Mouse (Mus musculus) ES-E14 (cell line): ENCODE data around the gene Zbtb7b. TPM values are rescaled to one million over a fixed set of nuclear protein-coding genes. Genes with fewer than 3 reads are reported as not detected.

ENCODE experiments used
- DNase-seq: peaks from one replicate; pipeline ENCODE4 v3.0.0-alpha.2; 2013; ENCODE audit warnings: low read depth, low spot score
- H3K27ac ChIP-seq: 2 replicates; pipeline ENCODE4 v1.5.1; 2012; ENCODE audit warnings: low read depth, mild to moderate bottlenecking, low read length, moderate library complexity, mixed read lengths; ENCODE audit not compliant: poor library complexity, insufficient read depth, severe bottlenecking
- H3K36me3 ChIP-seq: 2 replicates; pipeline ENCODE4 v1.6.1; 2012; ENCODE audit warnings: mild to moderate bottlenecking, low read length, moderate library complexity, mixed read lengths; ENCODE audit not compliant: control insufficient read depth, poor library complexity, insufficient read depth, severe bottlenecking
- H3K4me1 ChIP-seq, 2 experiments: fragments of 150-350 bp in 1 of 2; sonication (generic) in 1 of 2; 2 replicates each; pipeline ENCODE4 v1.6.1; 2012; ENCODE audit warnings: low read length in 2 of 2, mild to moderate bottlenecking in 1 of 2, mixed read lengths in 1 of 2; ENCODE audit not compliant: control insufficient read depth in 2 of 2, insufficient read depth in 2 of 2, poor library complexity in 1 of 2
- H3K4me3 ChIP-seq, 2 experiments: fragments of 150-350 bp in 1 of 2; sonication (generic) in 1 of 2; 2 replicates each; pipeline ENCODE4 v1.5.1; 2012; ENCODE audit warnings: low read length in 2 of 2, low read depth in 1 of 2, mild to moderate bottlenecking in 1 of 2, mixed read lengths in 1 of 2; ENCODE audit not compliant: insufficient read depth in 1 of 2, poor library complexity in 1 of 2, severe bottlenecking in 1 of 2
- H3K9ac ChIP-seq: 2 replicates; pipeline ENCODE4 v1.6.1; 2012; ENCODE audit warnings: low read depth, mild to moderate bottlenecking, low read length, mixed read lengths; ENCODE audit not compliant: poor library complexity, insufficient read depth, severe bottlenecking
- H3K9me3 ChIP-seq: fragments of 150-350 bp; sonication (generic); 2 replicates; pipeline ENCODE4 v1.6.1; 2012; ENCODE audit warnings: low read depth, mild to moderate bottlenecking, low read length; ENCODE audit not compliant: control insufficient read depth, insufficient read depth
- CHD2 ChIP-seq: IDR thresholded peaks from 2 replicates; pipeline ENCODE4 v1.6.1; 2014; ENCODE audit warnings: mild to moderate bottlenecking, low read depth, low read length, inconsistent platforms
- HCFC1 ChIP-seq: IDR thresholded peaks from 2 replicates; pipeline ENCODE4 v1.6.1; 2012; ENCODE audit warnings: low read length, inconsistent platforms, borderline replicate concordance; ENCODE audit not compliant: insufficient read depth
- MAFK ChIP-seq: IDR thresholded peaks from 2 replicates; pipeline ENCODE4 v1.6.1; 2014; ENCODE audit warnings: mild to moderate bottlenecking, low read depth, low read length, inconsistent platforms; ENCODE audit not compliant: insufficient read depth
- ZC3H11A ChIP-seq: IDR thresholded peaks from 2 replicates; pipeline ENCODE4 v1.6.1; 2012; ENCODE audit warnings: low read depth, mild to moderate bottlenecking, inconsistent platforms, low read length, borderline replicate concordance
- ZNF384 ChIP-seq: IDR thresholded peaks from 2 replicates; pipeline ENCODE4 v1.6.1; 2012; ENCODE audit warnings: low read depth, low read length, inconsistent platforms
- in situ Hi-C, 2 experiments: fragments of 600-800 bp; cut with MboI; formaldehyde crosslinking; loops; one replicate each; pipeline ENCODE4 v1.15.1; 2025; ENCODE audit warnings: low sequenced_read_pairs in 2 of 2, inconsistent platforms in 1 of 2; ENCODE audit not compliant: unreplicated experiment in 2 of 2
- total RNA-seq: library from RNA; depleted of rRNA; stranded (reverse); fragments of 300-350 nt; gene quantifications from 2 replicates; pipeline ENCODE4 v1.2.3, GENCODE M21; 2012

The Zbtb7b gene
- total RNA-seq, 1 experiment: 13.0 TPM

GRCm38 (mm10) chr3:89341794-89342193 lies 52.8 kb downstream of the Zbtb7b start:
- no peaks in the 10 kb centered on the region for H3K9me3 ChIP-seq
- no peak for DNase-seq
- H3K9ac ChIP-seq: no peak overlapping the region
- TF ChIP-seq ZNF384 (no peak), ZC3H11A (no peak), MAFK (no peak), CHD2 (no peak), HCFC1 (no peak)
- no peak overlapping the region for H3K27ac ChIP-seq
- H3K4me3 ChIP-seq: no peak overlapping the region
- H3K4me1 ChIP-seq: peaks cover 3 to 12% of the 10 kb centered on the region in 2 experiments; a peak in 3 of 4 replicates
- peaks cover 21% of the 10 kb centered on the region for H3K36me3 ChIP-seq
- in situ Hi-C loops: no loop called here

- peak; percentile 91 for DNase-seq
- TF ChIP-seq ZC3H11A: peak; percentile 66; the same call in 1 of the 2 replicates
- TF ChIP-seq ZNF384: no peak
- peak; percentile 44; the same call in 1 of the 2 replicates for TF ChIP-seq HCFC1
- no peak for TF ChIP-seq MAFK
- TF ChIP-seq CHD2: no peak
- in situ Hi-C loops: no loop called here
- Histone ChIP-seq H3K9ac (no peak overlapping the region), H3K9me3 (no peaks in the 10 kb centered on the region), H3K4me1 (peaks cover 3 to 12% of the 10 kb centered on the region in 2 experiments; a peak in 3 of 4 replicates), H3K4me3 (peak overlapping the region; percentile 8 to 55; a peak in 3 of 4 replicates), H3K36me3 (peaks cover 21% of the 10 kb centered on the region), H3K27ac (no peak overlapping the region)
Measured at GRCm38 (mm10) chr3:89340465-89340864, 54.1 kb downstream of the Zbtb7b start.

GRCm38 (mm10) chr3:89339416-89339815 lies 55.2 kb downstream of the Zbtb7b start:
- Histone ChIP-seq H3K36me3 (peaks cover 19% of the 10 kb centered on the region), H3K4me3 (no peak overlapping the region), H3K4me1 (peaks cover 3 to 12% of the 10 kb centered on the region in 2 experiments; a peak in 3 of 4 replicates), H3K9me3 (no peaks in the 10 kb centered on the region), H3K27ac (no peak overlapping the region), H3K9ac (no peak overlapping the region)
- DNase-seq: peak; percentile 89
- no peak for TF ChIP-seq MAFK
- no peak for TF ChIP-seq CHD2
- TF ChIP-seq ZC3H11A: no peak
- TF ChIP-seq HCFC1: no peak
- no peak for TF ChIP-seq ZNF384
- in situ Hi-C loops: no loop called here

GRCm38 (mm10) chr3:89337721-89338578 lies 56.6 kb downstream of the Zbtb7b start, which contains the start of gene Efna4:
Efna4 (minus strand) TSS chr3:89338028.
- Histone ChIP-seq H3K4me1 (peaks cover 3 to 14% of the 10 kb centered on the region in 2 experiments; a peak in 3 of 4 replicates), H3K36me3 (peaks cover 21% of the 10 kb centered on the region)
- in situ Hi-C loops: no loop called here

More at GRCm38 (mm10) chr3:89337721-89338578, 56.6 kb downstream of the Zbtb7b start, which contains the start of gene Efna4:
- Histone ChIP-seq H3K27ac (peak within 1 kb of the TSS; percentile 46), H3K9me3 (no peaks in the 10 kb centered on the region), H3K4me3 (peak within 1 kb of the TSS; percentile 93 to 96), H3K9ac (peak within 1 kb of the TSS; percentile 84)
- no peak for DNase-seq
- TF ChIP-seq CHD2 (no peak), HCFC1 (0 out of 2 replicates have a peak, but pooled peaks have one; percentile 21), ZNF384 (no peak), ZC3H11A (no peak), MAFK (no peak)
